Mouse (Mus musculus): ENCODE results near the gene Lrrc8a. TPM values are rescaled to one million over a fixed set of nuclear protein-coding genes. Genes with fewer than 3 reads are reported as not detected.

Lrrc8a gene
- polyA plus RNA-seq, 1 experiment from 2014 or later: 51.9 TPM

DNA sequence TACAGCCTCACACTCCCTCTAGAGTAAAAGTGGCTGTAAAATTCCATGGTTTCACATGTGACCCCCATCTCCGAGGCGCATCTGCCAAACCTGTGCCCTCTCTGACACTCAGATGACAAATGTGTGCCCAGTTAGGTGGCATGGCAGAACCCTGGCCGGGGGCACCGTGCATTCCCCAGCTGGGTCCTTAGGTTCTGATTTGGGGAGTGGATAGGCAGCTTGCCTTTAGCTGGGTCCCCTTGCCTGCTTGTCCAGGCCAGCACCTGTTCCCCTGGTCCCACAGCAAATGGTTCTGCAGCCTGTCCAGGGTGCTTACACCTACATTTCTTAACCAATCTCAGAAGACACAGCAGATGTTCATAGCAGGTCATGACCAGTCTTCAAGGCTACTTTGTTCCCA, 5.9 kb downstream of the Lrrc8a start:
- no peaks in the 10 kb centered on the region for H3K9me3 ChIP-seq (ENCODE audit: control insufficient read depth, low read depth, low read length)
- ATAC-seq (ENCODE audit: insufficient number of reproducible peaks, insufficient read depth, low FRiP score, low read depth): no peak
- peaks cover 14% of the 10 kb centered on the region for H3K4me1 ChIP-seq (ENCODE audit: control insufficient read depth, insufficient read depth, low read length)
- H3K9ac ChIP-seq (replicated peaks; ENCODE audit: low read depth, low read length): no peak overlapping the region
- no peak overlapping the region for H3K4me2 ChIP-seq (replicated peaks; ENCODE audit: low read depth, low read length)
- H3K27ac ChIP-seq (ENCODE audit: low read length): no peak overlapping the region
- no peak overlapping the region for H3K4me3 ChIP-seq (ENCODE audit: low read depth, low read length)
- H3K27me3 ChIP-seq (ENCODE audit: control insufficient read depth, insufficient read depth, low read length): no peaks in the 10 kb centered on the region
- H3K36me3 ChIP-seq (ENCODE audit: control insufficient read depth, insufficient read depth, low read length): peaks cover 31% of the 10 kb centered on the region
- WGBS: 85% methylated on average over 4 of the region's 4 CpGs

DNA sequence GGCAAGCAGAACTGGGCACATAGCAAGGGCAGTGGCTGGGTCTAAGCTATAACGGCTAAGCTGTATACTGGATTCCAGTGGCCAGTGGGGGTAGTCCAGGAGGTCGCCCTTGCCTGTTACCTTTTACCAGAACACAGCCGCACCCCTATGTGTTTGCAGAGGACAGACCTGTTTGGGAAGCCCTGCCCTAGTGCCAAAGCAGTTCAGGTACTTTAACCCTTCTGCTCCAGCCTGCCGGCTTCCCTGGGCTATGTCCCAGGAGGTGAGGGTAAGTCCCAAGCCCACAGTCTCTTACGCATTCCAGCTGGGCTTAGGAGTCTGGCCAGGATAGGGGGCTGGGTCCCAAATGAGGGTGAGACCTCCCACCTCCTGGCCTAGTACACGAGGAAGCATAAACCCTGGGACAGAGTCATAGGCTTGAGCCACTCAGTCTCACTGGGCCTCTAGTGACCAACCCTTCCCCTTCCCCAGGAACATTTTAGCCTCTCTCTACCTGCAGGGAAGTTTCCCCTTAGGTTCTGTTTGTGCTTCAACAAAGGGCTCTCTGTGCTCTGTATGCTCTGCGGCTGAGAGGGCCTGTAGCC, 7.2 kb downstream of the Lrrc8a start:
- Histone ChIP-seq H3K27me3 (ENCODE audit: control insufficient read depth, insufficient read depth, low read length) (no peaks in the 10 kb centered on the region), H3K9me3 (ENCODE audit: control insufficient read depth, low read depth, low read length) (no peaks in the 10 kb centered on the region), H3K27ac (ENCODE audit: low read length) (peak overlapping the region; percentile 67), H3K9ac (replicated peaks; ENCODE audit: low read depth, low read length) (no peak overlapping the region), H3K4me1 (ENCODE audit: control insufficient read depth, insufficient read depth, low read length) (0 out of 2 replicates have a peak, but pooled peaks cover 3% of the 10 kb centered on the region), H3K4me3 (ENCODE audit: low read depth, low read length) (no peak overlapping the region), H3K4me2 (replicated peaks; ENCODE audit: low read depth, low read length) (no peak overlapping the region; the same call in 1 of the 2 replicates), H3K36me3 (ENCODE audit: control insufficient read depth, insufficient read depth, low read length) (peaks cover 40% of the 10 kb centered on the region)
- 56% methylated on average over 7 of the region's 7 CpGs for WGBS
- peak; percentile 35 for ATAC-seq (ENCODE audit: insufficient number of reproducible peaks, insufficient read depth, low FRiP score, low read depth)

DNA sequence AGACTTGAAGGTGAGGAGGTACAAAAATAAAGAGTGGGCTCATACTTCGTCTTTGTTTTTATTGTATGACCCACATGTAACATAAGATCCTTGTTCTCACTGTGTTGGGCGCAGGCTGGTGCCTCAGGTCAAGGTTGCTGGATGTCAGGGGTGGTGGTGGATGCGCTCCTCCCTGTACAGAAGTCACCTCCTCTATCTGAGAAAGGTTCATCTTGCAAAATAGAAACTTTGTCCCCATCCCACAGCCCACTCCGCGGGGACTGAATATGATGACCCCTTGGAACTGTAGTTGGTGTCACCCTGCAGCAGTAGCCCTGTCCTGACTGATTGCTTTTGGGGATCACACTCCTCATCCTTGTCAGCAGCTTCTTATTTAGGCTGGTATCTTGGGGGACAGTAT, 9.5 kb downstream of the Lrrc8a start:
- Histone ChIP-seq H3K4me3 (ENCODE audit: low read depth, low read length) (no peak overlapping the region), H3K9ac (replicated peaks; ENCODE audit: low read depth, low read length) (no peak overlapping the region), H3K27me3 (ENCODE audit: control insufficient read depth, insufficient read depth, low read length) (no peaks in the 10 kb centered on the region), H3K36me3 (ENCODE audit: control insufficient read depth, insufficient read depth, low read length) (peaks cover 22% of the 10 kb centered on the region), H3K4me1 (ENCODE audit: control insufficient read depth, insufficient read depth, low read length) (0 out of 2 replicates have a peak, but pooled peaks cover 6% of the 10 kb centered on the region), H3K27ac (ENCODE audit: low read length) (no peak overlapping the region), H3K9me3 (ENCODE audit: control insufficient read depth, low read depth, low read length) (no peaks in the 10 kb centered on the region), H3K4me2 (replicated peaks; ENCODE audit: low read depth, low read length) (no peak overlapping the region)
- no peak for ATAC-seq (ENCODE audit: insufficient number of reproducible peaks, insufficient read depth, low FRiP score, low read depth)
- WGBS: 89% methylated on average over 5 of the region's 5 CpGs

DNA sequence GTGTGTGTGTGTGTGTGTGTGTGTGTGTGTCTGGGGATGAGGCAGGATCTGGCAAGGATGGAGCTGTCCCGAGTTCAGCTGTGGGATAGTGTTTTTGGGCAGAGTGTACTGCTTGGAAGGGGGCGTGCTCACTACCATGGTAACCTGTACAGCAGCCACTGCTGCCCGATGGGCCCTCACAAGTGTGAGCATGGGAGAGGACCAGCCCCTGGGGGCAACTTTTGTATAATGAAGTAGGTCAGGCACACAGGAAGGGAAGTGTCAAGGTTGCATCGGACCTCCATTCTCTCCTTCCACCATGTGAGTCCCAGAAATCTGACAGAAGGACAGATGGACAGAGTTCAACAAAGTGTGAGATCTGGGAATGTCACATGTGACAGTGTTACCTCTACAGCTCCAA, 10.2 kb downstream of the Lrrc8a start:
- no peaks in the 10 kb centered on the region for H3K27me3 ChIP-seq (ENCODE audit: control insufficient read depth, insufficient read depth, low read length)
- H3K36me3 ChIP-seq (ENCODE audit: control insufficient read depth, insufficient read depth, low read length): peaks cover 22% of the 10 kb centered on the region
- no peak overlapping the region for H3K4me3 ChIP-seq (ENCODE audit: low read depth, low read length)
- WGBS: 82% methylated on average over 4 of the region's 4 CpGs
- H3K9ac ChIP-seq (replicated peaks; ENCODE audit: low read depth, low read length): no peak overlapping the region
- peaks cover 10% of the 10 kb centered on the region; the same call in 1 of the 2 replicates for H3K4me1 ChIP-seq (ENCODE audit: control insufficient read depth, insufficient read depth, low read length)
- no peak for ATAC-seq (ENCODE audit: insufficient number of reproducible peaks, insufficient read depth, low FRiP score, low read depth)
- H3K9me3 ChIP-seq (ENCODE audit: control insufficient read depth, low read depth, low read length): no peaks in the 10 kb centered on the region
- no peak overlapping the region for H3K4me2 ChIP-seq (replicated peaks; ENCODE audit: low read depth, low read length)
- no peak overlapping the region for H3K27ac ChIP-seq (ENCODE audit: low read length)

DNA sequence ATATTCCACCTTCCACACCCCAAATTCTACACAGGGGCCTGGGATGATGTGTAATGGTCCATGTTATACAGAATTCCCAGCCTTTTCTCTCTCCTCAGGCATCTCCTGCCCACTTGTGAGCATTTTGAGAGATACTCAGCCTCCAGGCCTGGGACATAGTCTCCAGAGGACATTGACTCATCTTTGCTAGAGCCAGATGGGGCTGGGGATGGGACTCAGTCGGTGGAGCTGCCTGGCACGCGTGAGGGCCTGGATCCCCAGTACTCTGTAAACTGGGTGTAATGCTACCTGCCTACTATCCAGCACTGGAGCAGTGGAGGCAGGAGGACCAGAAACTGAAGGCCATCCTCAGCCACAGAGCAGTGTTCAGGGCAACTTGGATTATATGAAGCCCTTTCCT, 11.7 kb downstream of the Lrrc8a start:
- no peak for ATAC-seq (ENCODE audit: insufficient number of reproducible peaks, insufficient read depth, low FRiP score, low read depth)
- peaks cover 22% of the 10 kb centered on the region for H3K36me3 ChIP-seq (ENCODE audit: control insufficient read depth, insufficient read depth, low read length)
- H3K27ac ChIP-seq (ENCODE audit: low read length): no peak overlapping the region
- WGBS: 93% methylated on average over 3 of the region's 3 CpGs
- H3K9me3 ChIP-seq (ENCODE audit: control insufficient read depth, low read depth, low read length): no peaks in the 10 kb centered on the region
- no peak overlapping the region for H3K9ac ChIP-seq (replicated peaks; ENCODE audit: low read depth, low read length)
- H3K4me2 ChIP-seq (replicated peaks; ENCODE audit: low read depth, low read length): no peak overlapping the region
- no peak overlapping the region for H3K4me3 ChIP-seq (ENCODE audit: low read depth, low read length)
- peaks cover 10% of the 10 kb centered on the region; the same call in 1 of the 2 replicates for H3K4me1 ChIP-seq (ENCODE audit: control insufficient read depth, insufficient read depth, low read length)
- no peaks in the 10 kb centered on the region for H3K27me3 ChIP-seq (ENCODE audit: control insufficient read depth, insufficient read depth, low read length)

DNA sequence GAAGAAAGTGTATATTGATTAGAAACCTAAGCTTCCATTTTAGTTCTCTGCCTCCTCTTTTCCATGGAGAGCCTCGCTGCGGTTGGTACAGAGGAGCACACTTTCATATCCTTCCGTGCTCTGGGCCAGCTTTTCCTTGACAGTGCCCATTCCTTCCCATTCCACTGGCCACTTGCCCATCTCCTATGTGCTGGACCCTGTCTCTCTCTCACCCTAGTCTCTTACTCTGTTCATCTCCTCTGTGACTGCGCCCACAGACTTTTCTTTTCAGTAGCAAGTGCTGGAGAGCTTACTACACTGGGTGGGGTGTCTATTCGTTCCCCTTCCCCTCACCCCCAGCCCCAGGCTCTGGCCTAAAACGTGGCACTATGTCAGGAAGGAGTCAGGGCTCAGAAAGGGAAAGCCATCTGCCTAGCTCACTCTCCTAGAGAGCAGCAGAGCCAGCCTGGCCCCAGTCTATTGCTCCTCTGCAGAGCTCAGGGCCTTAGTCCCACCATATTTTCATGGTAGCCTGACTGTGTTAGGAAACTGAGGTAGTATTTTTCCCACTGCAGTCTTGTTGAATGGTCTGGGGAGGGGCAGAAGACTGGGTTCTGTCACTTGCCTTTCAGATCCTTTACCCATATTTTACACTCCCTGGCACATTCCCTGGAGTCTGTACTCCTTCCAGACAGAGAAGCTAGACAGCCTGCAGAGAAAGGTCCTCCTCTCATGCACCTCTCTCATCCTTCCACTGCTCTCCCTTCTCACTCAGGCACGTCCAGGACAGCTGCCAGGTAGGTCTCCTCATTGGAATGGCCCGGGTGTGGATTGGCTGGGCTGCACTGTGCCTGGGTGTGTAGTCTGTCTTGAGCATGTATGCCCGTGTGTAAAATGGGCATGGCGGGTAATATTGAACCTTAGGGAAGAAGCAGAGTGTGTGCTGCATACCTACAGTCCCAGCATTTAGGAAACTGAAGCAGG, 12.9 kb downstream of the Lrrc8a start:
- Histone ChIP-seq H3K4me1 (ENCODE audit: control insufficient read depth, insufficient read depth, low read length) (peaks cover 7% of the 10 kb centered on the region; the same call in 1 of the 2 replicates), H3K27ac (ENCODE audit: low read length) (no peak overlapping the region), H3K9me3 (ENCODE audit: control insufficient read depth, low read depth, low read length) (no peaks in the 10 kb centered on the region), H3K4me3 (ENCODE audit: low read depth, low read length) (no peak overlapping the region), H3K4me2 (replicated peaks; ENCODE audit: low read depth, low read length) (no peak overlapping the region), H3K36me3 (ENCODE audit: control insufficient read depth, insufficient read depth, low read length) (peaks cover 27% of the 10 kb centered on the region), H3K9ac (replicated peaks; ENCODE audit: low read depth, low read length) (no peak overlapping the region), H3K27me3 (ENCODE audit: control insufficient read depth, insufficient read depth, low read length) (no peaks in the 10 kb centered on the region)
- 88% methylated on average over 10 of the region's 10 CpGs for WGBS
- ATAC-seq (ENCODE audit: insufficient number of reproducible peaks, insufficient read depth, low FRiP score, low read depth): no peak

DNA sequence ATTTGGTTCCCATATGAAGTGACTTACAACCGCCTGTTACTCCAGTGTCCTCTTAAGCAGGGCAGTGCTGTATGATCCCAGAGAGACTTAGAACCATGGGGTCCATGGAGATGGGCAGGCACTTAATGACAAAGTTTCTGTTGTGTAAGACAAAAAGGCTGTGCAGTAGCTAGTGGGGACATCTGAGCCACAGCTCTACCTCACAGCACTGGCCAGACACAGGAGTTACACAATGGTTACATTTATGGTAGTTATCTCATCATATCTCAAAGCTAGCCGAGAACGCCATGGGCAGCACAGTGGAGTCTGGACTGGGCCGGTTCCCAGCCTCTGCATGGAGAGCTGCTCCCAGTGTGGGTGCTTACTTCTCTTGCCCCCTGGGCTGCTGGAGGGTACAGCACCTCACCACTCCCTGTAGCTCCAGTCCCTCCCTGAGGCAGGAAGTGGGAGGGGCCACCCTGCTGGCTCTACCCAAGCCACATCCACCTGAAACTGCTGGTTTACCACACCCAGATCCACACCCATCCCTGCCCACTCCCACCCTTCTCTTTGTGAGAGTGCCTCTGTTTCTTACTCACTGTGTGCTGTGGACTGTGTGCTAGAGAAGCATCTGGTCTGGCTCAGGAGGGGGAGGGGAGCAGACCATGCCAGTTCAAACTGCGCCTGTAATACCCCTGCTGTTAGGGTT, 14.0 kb downstream of the Lrrc8a start:
- Histone ChIP-seq H3K9ac (replicated peaks; ENCODE audit: low read depth, low read length) (no peak overlapping the region), H3K36me3 (ENCODE audit: control insufficient read depth, insufficient read depth, low read length) (peaks cover 38% of the 10 kb centered on the region), H3K4me2 (replicated peaks; ENCODE audit: low read depth, low read length) (no peak overlapping the region), H3K4me3 (ENCODE audit: low read depth, low read length) (no peak overlapping the region), H3K4me1 (ENCODE audit: control insufficient read depth, insufficient read depth, low read length) (peaks cover 7% of the 10 kb centered on the region; the same call in 1 of the 2 replicates), H3K27ac (ENCODE audit: low read length) (peak overlapping the region; percentile 70), H3K27me3 (ENCODE audit: control insufficient read depth, insufficient read depth, low read length) (no peaks in the 10 kb centered on the region), H3K9me3 (ENCODE audit: control insufficient read depth, low read depth, low read length) (no peaks in the 10 kb centered on the region)
- peak; percentile 96 for ATAC-seq (ENCODE audit: insufficient number of reproducible peaks, insufficient read depth, low FRiP score, low read depth)
- WGBS: 67% methylated on average over 5 of the region's 5 CpGs

DNA sequence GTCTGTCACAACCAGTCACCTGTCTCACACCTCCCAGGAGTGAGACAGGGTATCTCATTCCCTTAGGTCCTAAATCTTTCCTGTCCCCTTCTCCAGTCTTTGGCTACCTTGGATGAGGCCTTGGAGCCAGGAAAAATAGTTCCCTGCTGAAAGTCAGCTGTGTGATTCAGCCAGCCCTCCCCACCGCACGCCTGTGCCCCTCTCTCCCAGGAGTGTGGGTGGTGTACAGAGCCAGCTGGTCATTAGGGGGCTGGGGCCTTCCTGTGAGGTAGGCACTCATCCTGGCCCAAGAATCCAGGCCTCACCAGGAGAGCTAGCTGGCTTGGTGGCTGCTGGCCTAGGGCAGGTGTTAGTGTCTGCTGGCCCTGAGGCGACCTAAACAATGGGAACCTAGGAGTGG, 15.0 kb downstream of the Lrrc8a start:
- WGBS: 63% methylated on average over 3 of the region's 3 CpGs
- Histone ChIP-seq H3K4me1 (ENCODE audit: control insufficient read depth, insufficient read depth, low read length) (peaks cover 7% of the 10 kb centered on the region; the same call in 1 of the 2 replicates), H3K9me3 (ENCODE audit: control insufficient read depth, low read depth, low read length) (no peaks in the 10 kb centered on the region), H3K4me3 (ENCODE audit: low read depth, low read length) (no peak overlapping the region), H3K27me3 (ENCODE audit: control insufficient read depth, insufficient read depth, low read length) (no peaks in the 10 kb centered on the region), H3K4me2 (replicated peaks; ENCODE audit: low read depth, low read length) (no peak overlapping the region), H3K9ac (replicated peaks; ENCODE audit: low read depth, low read length) (no peak overlapping the region), H3K36me3 (ENCODE audit: control insufficient read depth, insufficient read depth, low read length) (peaks cover 47% of the 10 kb centered on the region), H3K27ac (ENCODE audit: low read length) (peak overlapping the region; percentile 64)
- no peak for ATAC-seq (ENCODE audit: insufficient number of reproducible peaks, insufficient read depth, low FRiP score, low read depth)
